Comparison of ENCODE assay signal across 8 mouse cellular contexts in the genomic region with DNA sequence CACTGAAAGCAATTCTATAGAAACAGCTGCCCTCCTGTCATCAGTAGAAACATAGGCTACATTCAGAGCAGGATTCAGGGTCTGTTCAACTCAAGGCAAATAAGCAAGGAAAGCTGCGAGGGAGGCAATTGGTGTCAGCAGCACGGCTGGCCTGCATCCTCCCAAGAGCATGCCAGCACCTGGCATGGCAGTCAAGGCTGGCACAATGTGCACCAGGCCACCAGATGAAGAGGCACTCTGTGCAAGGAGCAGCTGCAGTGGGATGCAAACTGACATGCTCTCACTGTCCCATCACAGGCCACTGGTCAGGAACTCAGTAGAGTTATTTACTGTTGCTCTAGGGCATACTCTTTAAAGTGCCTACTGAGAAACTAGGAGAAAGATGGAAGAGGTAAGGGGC. TPM values are rescaled to one million over a fixed set of nuclear protein-coding genes. Genes with fewer than 3 reads are reported as not detected.
DNase-seq lines count a peak whose midpoint lies in the region; ATAC-seq and TF ChIP-seq lines count a peak whose summit lies in the region.

No protein-coding gene starts in this region.

- ATAC-seq in heart, embryonic 13.5 days (ENCODE audit: extremely low read depth, insufficient number of reproducible peaks, low FRiP score, low TSS enrichment), result no peak

- intact Hi-C loops in heart, postnatal 10 days (cut with DNase I), result no loop called here

- H3K4me1 ChIP-seq in heart, embryonic 13.5 days, result peaks cover 78% of the 10 kb centered on the region
- H3K4me1 ChIP-seq in olfactory bulb, adult 2 months (ENCODE audit: control insufficient read depth, insufficient read depth, low read length), result peaks cover 3% of the 10 kb centered on the region

- no peak overlapping the region for H3K4me2 ChIP-seq in heart, embryonic 13.5 days

- no peaks in the 10 kb centered on the region for H3K9me3 ChIP-seq in heart, embryonic 13.5 days

- H3K27ac ChIP-seq in heart, embryonic 13.5 days (replicated peaks), result 0 out of 2 replicates have a peak overlapping the region, but pooled peaks have one; percentile 4
- peak overlapping the region; percentile 67 for H3K27ac ChIP-seq in olfactory bulb, adult 2 months (ENCODE audit: insufficient read depth, low read depth, low read length)

- no peak for TF ChIP-seq CTCF in olfactory bulb, adult 2 months (IDR thresholded peaks at IDR 0.05; ENCODE audit: insufficient read depth, low read depth, low read length)

- no peak overlapping the region for H3K4me3 ChIP-seq in heart, embryonic 13.5 days
- H3K4me3 ChIP-seq in olfactory bulb, adult 2 months (ENCODE audit: insufficient read depth, low read depth, low read length), result no peak overlapping the region

- no peaks in the 10 kb centered on the region for H3K27me3 ChIP-seq in heart, embryonic 13.5 days (replicated peaks)

- no peak for DNase-seq in heart, postnatal 10 days
- DNase-seq in right cerebral cortex, postnatal 14 days, result peak; percentile 16
- no peak for DNase-seq in right cerebral cortex, adult 2 months (ENCODE audit: low spot score in 2 of 2)
- DNase-seq in gastrocnemius, postnatal 25 days, result peak; percentile 44
- DNase-seq in lung, postnatal 25 days (ENCODE audit: low spot score), result no peak
- DNase-seq in spleen, postnatal 4 days (ENCODE audit: low spot score in 2 of 2), result no peak

- WGBS in heart, embryonic 13.5 days, result 80% methylated on average over 2 of the region's 2 CpGs
- WGBS in olfactory bulb, adult 2 months, result 26% methylated on average over 2 of the region's 2 CpGs

- peaks cover 5% of the 10 kb centered on the region for H3K36me3 ChIP-seq in heart, embryonic 13.5 days

- H3K9ac ChIP-seq in heart, embryonic 13.5 days, result no peak overlapping the region

- TF ChIP-seq POLR2A in olfactory bulb, adult 2 months (IDR thresholded peaks at IDR 0.05; ENCODE audit: insufficient read depth, low read depth, low read length), result no peak

RNA-seq across cellular contexts. Expression of gene Tbxas1, which starts 34.8 kb away (rescaled TPM):
- 2.4 TPM in 2 replicates for polyA plus RNA-seq in heart, embryonic 13.5 days (2015; fragmentation: Nextera tagmentation; extraction: Ambion mirVana)
- total RNA-seq in heart, postnatal 10 days (2021), result 1 to 10 TPM; 1.0 to 1.4 TPM
- total RNA-seq in gastrocnemius, postnatal 25 days (2021), result under 1 TPM; 0.67 to 0.72 TPM
- not detected in 2 replicates for polyA plus RNA-seq in olfactory bulb, adult 2 months (2012; ENCODE audit: insufficient read depth, insufficient read length, low replicate concordance, missing spikeins)

RNA-seq across cellular contexts. Expression of gene Hipk2, which starts 35.6 kb away (rescaled TPM):
- polyA plus RNA-seq in heart, embryonic 13.5 days (2015; fragmentation: Nextera tagmentation; extraction: Ambion mirVana), result 9.5 and 10.4 TPM in 2 replicates
- total RNA-seq in heart, postnatal 10 days (2021), result 10 to 100 TPM; 73.7 to 80.5 TPM
- total RNA-seq in gastrocnemius, postnatal 25 days (2021), result 10 to 100 TPM; 69.0 to 78.5 TPM
- polyA plus RNA-seq in olfactory bulb, adult 2 months (2012; ENCODE audit: insufficient read depth, insufficient read length, low replicate concordance, missing spikeins), result not detected in 2 replicates

Comparison
In these comparisons a context has a peak if more than half of its experiments do, and no peak if none do; other contexts are left out.
1. DNase-seq: peak in right cerebral cortex, postnatal 14 days (single experiment) and gastrocnemius, postnatal 25 days (single experiment); none in heart, postnatal 10 days (0 of 2), right cerebral cortex, adult 2 months (0 of 2), lung, postnatal 25 days (single experiment) and spleen, postnatal 4 days (0 of 2).